In the genomic region with DNA sequence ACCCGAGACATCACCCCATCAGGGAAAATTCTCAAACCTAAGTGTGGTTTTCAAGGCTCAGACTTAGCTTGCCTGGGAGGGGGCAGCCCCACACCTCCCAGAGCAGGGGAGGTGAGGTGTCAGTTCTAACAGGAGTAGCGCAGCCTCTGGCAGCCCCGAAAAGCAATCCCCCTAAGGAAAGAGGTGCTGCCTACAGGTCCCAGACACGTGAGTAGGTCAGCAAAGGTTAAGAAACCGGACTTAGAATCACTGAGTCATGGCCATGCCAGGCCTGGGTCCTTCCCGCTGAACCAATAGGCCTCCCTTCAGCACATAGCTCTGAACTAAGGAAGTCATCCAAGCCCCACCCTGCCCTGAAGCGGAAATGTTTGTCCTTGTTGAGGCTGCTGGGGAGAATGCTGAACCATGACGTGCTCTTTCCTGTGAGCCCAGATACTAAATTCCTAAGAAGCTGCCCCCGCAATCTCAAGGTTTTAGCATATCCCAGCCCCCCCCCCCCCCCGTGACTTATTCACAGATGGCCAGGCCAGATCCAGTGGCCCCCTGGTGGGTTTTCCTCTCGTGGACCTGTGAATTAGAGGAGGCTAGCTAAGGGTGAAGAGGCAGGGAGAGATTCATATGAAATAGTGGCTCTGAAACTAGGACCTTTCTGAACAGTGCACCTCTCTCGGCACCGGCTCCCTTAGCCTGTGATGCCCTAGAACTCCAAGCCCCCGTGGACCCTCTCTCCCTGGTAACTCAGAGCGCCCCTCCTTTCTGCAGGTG, we compare ENCODE assay signal across 7 mouse cellular contexts. TPM values are rescaled to one million over a fixed set of nuclear protein-coding genes. Genes with fewer than 3 reads are reported as not detected.
DNase-seq lines count a peak whose midpoint lies in the region; ATAC-seq and TF ChIP-seq lines count a peak whose summit lies in the region.

No protein-coding gene starts in this region.

- peak; percentile 61 for ATAC-seq in G1E (ENCODE audit: extremely low read depth, insufficient number of reproducible peaks, low FRiP score, poor library complexity, severe bottlenecking)
- no peak for ATAC-seq in embryonic facial prominence, embryonic 13.5 days (ENCODE audit: insufficient number of reproducible peaks, insufficient read depth, low FRiP score, low TSS enrichment, low read depth)
- ATAC-seq in heart, embryonic 14.5 days (ENCODE audit: insufficient number of reproducible peaks, insufficient read depth, low FRiP score, low read depth) = peak; percentile 79
- ATAC-seq in kidney, postnatal 0 days (replicated peaks; ENCODE audit: low FRiP score, low read depth) = peak; percentile 81

- no peak for TF ChIP-seq CTCF in G1E (IDR thresholded peaks at IDR 0.05; ENCODE audit: low read depth, low read length)
- no peak for TF ChIP-seq CTCF in kidney, postnatal 0 days (IDR thresholded peaks at IDR 0.05; ENCODE audit: low read depth)

- no peaks in the 10 kb centered on the region for H3K9me3 ChIP-seq in G1E (replicated peaks)
- H3K9me3 ChIP-seq in embryonic facial prominence, embryonic 13.5 days = no peaks in the 10 kb centered on the region
- no peaks in the 10 kb centered on the region for H3K9me3 ChIP-seq in heart, embryonic 14.5 days (ENCODE audit: control insufficient read depth, low read length)
- no peaks in the 10 kb centered on the region for H3K9me3 ChIP-seq in kidney, postnatal 0 days (replicated peaks; ENCODE audit: low read length)

- H3K27me3 ChIP-seq in G1E (ENCODE audit: insufficient read depth, low read length) = no peaks in the 10 kb centered on the region
- H3K27me3 ChIP-seq in embryonic facial prominence, embryonic 13.5 days = peaks cover 4% of the 10 kb centered on the region
- H3K27me3 ChIP-seq in heart, embryonic 14.5 days (ENCODE audit: control insufficient read depth, insufficient read depth, low read length) = no peaks in the 10 kb centered on the region
- H3K27me3 ChIP-seq in kidney, postnatal 0 days (ENCODE audit: insufficient read depth, low read length) = no peaks in the 10 kb centered on the region

- peaks cover 50% of the 10 kb centered on the region for H3K36me3 ChIP-seq in G1E (replicated peaks)
- peaks cover 16% of the 10 kb centered on the region for H3K36me3 ChIP-seq in embryonic facial prominence, embryonic 13.5 days
- peaks cover 10% of the 10 kb centered on the region; the same call in 1 of the 2 replicates for H3K36me3 ChIP-seq in heart, embryonic 14.5 days (ENCODE audit: control insufficient read depth, insufficient read depth, low read length)
- 0 out of 2 replicates have a peak, but pooled peaks cover 6% of the 10 kb centered on the region for H3K36me3 ChIP-seq in kidney, postnatal 0 days (ENCODE audit: insufficient read depth, low read length)

- H3K4me1 ChIP-seq in G1E (ENCODE audit: insufficient read depth, low read depth, low read length) = peaks cover 63% of the 10 kb centered on the region
- H3K4me1 ChIP-seq in embryonic facial prominence, embryonic 13.5 days = peaks cover 25% of the 10 kb centered on the region
- peaks cover 14 to 19% of the 10 kb centered on the region in 2 experiments for H3K4me1 ChIP-seq in heart, embryonic 14.5 days (ENCODE audit: control insufficient read depth in 2 of 2, insufficient read depth in 2 of 2, low read length in 2 of 2)
- H3K4me1 ChIP-seq in kidney, postnatal 0 days (replicated peaks; ENCODE audit: insufficient read depth, low read length) = peaks cover 15% of the 10 kb centered on the region

- 43% methylated on average over 15 of the region's 15 CpGs for WGBS in embryonic facial prominence, embryonic 13.5 days
- 37% methylated on average over 15 of the region's 15 CpGs for WGBS in heart, embryonic 14.5 days
- WGBS in kidney, postnatal 0 days = 28% methylated on average over 15 of the region's 15 CpGs

- 0 out of 2 replicates have a peak overlapping the region, but pooled peaks have one; percentile 25 for H3K4me2 ChIP-seq in embryonic facial prominence, embryonic 13.5 days
- H3K4me2 ChIP-seq in heart, embryonic 14.5 days (ENCODE audit: low read length) = no peak overlapping the region
- H3K4me2 ChIP-seq in kidney, postnatal 0 days (ENCODE audit: low read length) = no peak overlapping the region; the same call in 1 of the 2 replicates

- peak overlapping the region; percentile 47 for H3K9ac ChIP-seq in embryonic facial prominence, embryonic 13.5 days
- no peak overlapping the region; the same call in 1 of the 2 replicates for H3K9ac ChIP-seq in heart, embryonic 14.5 days (ENCODE audit: low read length)
- H3K9ac ChIP-seq in kidney, postnatal 0 days (ENCODE audit: low read depth, low read length) = peak overlapping the region; percentile 43; the same call in 1 of the 2 replicates

- DNase-seq in CD4-positive, CD25-positive, alpha-beta regulatory T cell, adult 2 months (ENCODE audit: low read depth, low spot score) = peak; percentile 85
- peak; percentile 77 for DNase-seq in G1E (ENCODE audit: low spot score)
- DNase-seq in kidney, postnatal 0 days (ENCODE audit: low spot score) = peak; percentile 97
- peak; percentile 95 for DNase-seq in lung, postnatal 36 days
- peak; percentile 80 to 82 for DNase-seq in spleen, postnatal 36 days (ENCODE audit: low spot score in 2 of 2)

- H3K4me3 ChIP-seq in G1E (ENCODE audit: low read depth, low read length) = peak overlapping the region; percentile 58; the same call in 1 of the 2 replicates
- no peak overlapping the region for H3K4me3 ChIP-seq in embryonic facial prominence, embryonic 13.5 days
- H3K4me3 ChIP-seq in heart, embryonic 14.5 days (ENCODE audit: control insufficient read depth in 1 of 2, insufficient read depth in 1 of 2, low read depth in 1 of 2, low read length in 2 of 2) = no peak overlapping the region
- H3K4me3 ChIP-seq in kidney, postnatal 0 days (replicated peaks; ENCODE audit: low read depth, low read length) = no peak overlapping the region

- peak overlapping the region; percentile 86 for H3K27ac ChIP-seq in embryonic facial prominence, embryonic 13.5 days
- H3K27ac ChIP-seq in heart, embryonic 14.5 days (replicated peaks in 1 of 2; ENCODE audit: control insufficient read depth in 1 of 2, insufficient read depth in 1 of 2, low read depth in 2 of 2, low read length in 2 of 2) = peak overlapping the region; percentile 88 to 89
- H3K27ac ChIP-seq in kidney, postnatal 0 days = peak overlapping the region; percentile 88

RNA-seq across cellular contexts. Expression of gene Tctex1d4, which starts 0.5 kb away (rescaled TPM):
- total RNA-seq in G1E (2014; fragmentation: Nextera tagmentation) (1.7 TPM in 1 of 2 replicates, not detected in the other), G1E (2017) (1.8 TPM in 2 replicates)
- polyA plus RNA-seq in G1E (2012) = 2.4 and 3.3 TPM in 2 replicates
- polyA plus RNA-seq in embryonic facial prominence, embryonic 13.5 days (2015; fragmentation: Nextera tagmentation; extraction: Ambion mirVana) = not detected in 2 replicates
- not detected in 2 replicates for polyA plus RNA-seq in heart, embryonic 14.5 days (2014; fragmentation: Nextera tagmentation; extraction: Ambion mirVana)
- polyA plus RNA-seq in kidney, postnatal 0 days (2015; fragmentation: Nextera tagmentation; extraction: Ambion mirVana) = 0.24 TPM in 1 of 2 replicates, not detected in the other

RNA-seq across cellular contexts. Expression of gene Btbd19, which starts 0.6 kb away (rescaled TPM):
- total RNA-seq in G1E (2014; fragmentation: Nextera tagmentation) = 34.6 and 46.3 TPM in 2 replicates
- 12.3 and 12.8 TPM in 2 replicates for total RNA-seq in G1E (2017)
- polyA plus RNA-seq in G1E (2012) = 20.0 and 33.5 TPM in 2 replicates
- polyA plus RNA-seq in embryonic facial prominence, embryonic 13.5 days (2015; fragmentation: Nextera tagmentation; extraction: Ambion mirVana) = 5.8 and 6.2 TPM in 2 replicates
- polyA plus RNA-seq in heart, embryonic 14.5 days (2014; fragmentation: Nextera tagmentation; extraction: Ambion mirVana) = 2.5 and 3.8 TPM in 2 replicates
- 4.3 and 4.9 TPM in 2 replicates for polyA plus RNA-seq in kidney, postnatal 0 days (2015; fragmentation: Nextera tagmentation; extraction: Ambion mirVana)

RNA-seq across cellular contexts. Expression of gene Plk3, which starts 7.7 kb away (rescaled TPM):
- 1.4 and 1.9 TPM in 2 replicates for total RNA-seq in G1E (2014; fragmentation: Nextera tagmentation)
- total RNA-seq in G1E (2017) = 5.2 and 6.4 TPM in 2 replicates
- polyA plus RNA-seq in G1E (2012) = 4.4 and 6.0 TPM in 2 replicates
- polyA plus RNA-seq in embryonic facial prominence, embryonic 13.5 days (2015; fragmentation: Nextera tagmentation; extraction: Ambion mirVana) = 3.2 and 3.3 TPM in 2 replicates
- polyA plus RNA-seq in heart, embryonic 14.5 days (2014; fragmentation: Nextera tagmentation; extraction: Ambion mirVana) = 1.6 and 2.0 TPM in 2 replicates
- 3.7 and 4.0 TPM in 2 replicates for polyA plus RNA-seq in kidney, postnatal 0 days (2015; fragmentation: Nextera tagmentation; extraction: Ambion mirVana)

RNA-seq across cellular contexts. Expression of gene Rps8, which starts 30.0 kb away (rescaled TPM):
- total RNA-seq in G1E (2014; fragmentation: Nextera tagmentation) (2,089 and 2,273 TPM in 2 replicates), G1E (2017) (1,736 TPM in 2 replicates)
- 2,887 and 5,494 TPM in 2 replicates for polyA plus RNA-seq in G1E (2012)
- polyA plus RNA-seq in embryonic facial prominence, embryonic 13.5 days (2015; fragmentation: Nextera tagmentation; extraction: Ambion mirVana) = 1,074 and 1,114 TPM in 2 replicates
- 784 and 900 TPM in 2 replicates for polyA plus RNA-seq in heart, embryonic 14.5 days (2014; fragmentation: Nextera tagmentation; extraction: Ambion mirVana)
- polyA plus RNA-seq in kidney, postnatal 0 days (2015; fragmentation: Nextera tagmentation; extraction: Ambion mirVana) = 988 and 1,137 TPM in 2 replicates

RNA-seq across cellular contexts. Expression of gene Ptch2, which starts 30.2 kb away (rescaled TPM):
- 3.3 TPM in 1 of 2 replicates, not detected in the other for total RNA-seq in G1E (2014; fragmentation: Nextera tagmentation)
- 0.38 TPM in 1 of 2 replicates, not detected in the other for total RNA-seq in G1E (2017)
- polyA plus RNA-seq in G1E (2012) = not detected in 2 replicates
- polyA plus RNA-seq in embryonic facial prominence, embryonic 13.5 days (2015; fragmentation: Nextera tagmentation; extraction: Ambion mirVana) = 20.5 and 26.8 TPM in 2 replicates
- 1.8 and 2.0 TPM in 2 replicates for polyA plus RNA-seq in heart, embryonic 14.5 days (2014; fragmentation: Nextera tagmentation; extraction: Ambion mirVana)
- 4.0 TPM in 2 replicates for polyA plus RNA-seq in kidney, postnatal 0 days (2015; fragmentation: Nextera tagmentation; extraction: Ambion mirVana)
